Mouse (Mus musculus) liver, embryonic 14.5 days (tissue): Measurements from ENCODE around the gene Ext2. TPM values are rescaled to one million over a fixed set of nuclear protein-coding genes. Genes with fewer than 3 reads are reported as not detected.

Source experiments
- ATAC-seq: fragments of 200-750 bp; cut with Nextera tagmentation; 2 replicates; pipeline ENCODE4 v1.8.0; 2017; ENCODE audit warnings: moderate number of reproducible peaks, mild to moderate bottlenecking, moderate library complexity; ENCODE audit not compliant: insufficient read depth
- DNase-seq, 3 experiments: peaks; one replicate each; pipeline ENCODE4 v3.0.0-alpha.2; 2012 to 2013; ENCODE audit warnings: low read depth in 3 of 3, low spot score in 3 of 3
- H3K27ac ChIP-seq: fragments of 300-500 bp; sonication (generic); 2 replicates; pipeline ENCODE4 v1.5.1; 2014; ENCODE audit warnings: moderate library complexity, mild to moderate bottlenecking, control low read depth, inconsistent platforms
- H3K27me3 ChIP-seq: fragments of 300-500 bp; sonication (generic); 2 replicates; pipeline ENCODE4 v1.6.1; 2014; ENCODE audit warnings: mild to moderate bottlenecking, low read length, moderate library complexity; ENCODE audit not compliant: control insufficient read depth, insufficient read depth
- H3K36me3 ChIP-seq: fragments of 300-500 bp; sonication (generic); replicated peaks from 2 replicates; pipeline ENCODE4 v1.6.1; 2014; ENCODE audit warnings: low read depth; ENCODE audit not compliant: control insufficient read depth, insufficient read depth
- H3K4me1 ChIP-seq, 2 experiments: fragments of 200-500 bp in 1 of 2; fragments of 300-500 bp in 1 of 2; sonication (generic) in 1 of 2; replicated peaks; 2 replicates each; pipeline ENCODE4 v1.6.1; 2012 to 2014; ENCODE audit warnings: antibody characterized with exemption in 1 of 2, inconsistent platforms in 1 of 2, low read length in 1 of 2; ENCODE audit not compliant: control insufficient read depth in 2 of 2, insufficient read depth in 2 of 2
- H3K4me2 ChIP-seq: fragments of 300-500 bp; sonication (generic); 2 replicates; pipeline ENCODE4 v1.6.1; 2014; ENCODE audit warnings: low read depth, mild to moderate bottlenecking, control low read depth, moderate library complexity
- H3K4me3 ChIP-seq, 2 experiments: fragments of 200-500 bp in 1 of 2; fragments of 300-500 bp in 1 of 2; sonication (generic) in 1 of 2; 2 replicates each; pipeline ENCODE4 v1.5.1; 2012 to 2014; ENCODE audit warnings: low read depth in 2 of 2, low read length in 2 of 2, mild to moderate bottlenecking in 2 of 2, control low read depth in 1 of 2, inconsistent platforms in 1 of 2, moderate library complexity in 1 of 2; ENCODE audit not compliant: insufficient read depth in 1 of 2
- H3K9ac ChIP-seq: fragments of 300-500 bp; sonication (generic); replicated peaks from 2 replicates; pipeline ENCODE4 v1.6.1; 2014; ENCODE audit warnings: mild to moderate bottlenecking, control low read depth, moderate library complexity
- H3K9me3 ChIP-seq: fragments of 300-500 bp; sonication (generic); 2 replicates; pipeline ENCODE4 v1.6.1; 2016; ENCODE audit warnings: low read length, mixed read lengths; ENCODE audit not compliant: control insufficient read depth
- CTCF ChIP-seq: IDR thresholded peaks from 2 replicates; pipeline ENCODE4 v1.5.1; 2016; ENCODE audit warnings: antibody characterized with exemption, low read depth, control low read depth
- EP300 ChIP-seq: IDR thresholded peaks from 2 replicates; pipeline ENCODE4 v1.6.1; 2016; ENCODE audit warnings: antibody characterized with exemption, low read depth
- WGBS: fragments of 180-500 bp; shearing (Covaris S2); extraction: QIAGEN DNeasy Blood & Tissue Kit; methylation state at CpG from one replicate; pipeline ENCODE4 v1.1.7; 2014; ENCODE audit not compliant: insufficient replicate concordance; 5-methylcytosine and 5-hydroxymethylcytosine counted together
- polyA plus RNA-seq, 2 experiments: library from polyadenylated mRNA; depleted of rRNA in 1 of 2; stranded (reverse) in 1 of 2; unstranded in 1 of 2; fragments of >200 nt; fragmentation: Nextera tagmentation in 1 of 2; extraction: Ambion mirVana in 1 of 2; gene quantifications; 2 replicates each; pipeline versions ENCODE4 v1.2.1 to v1.2.3; 2012 to 2014

Ext2 gene
- polyA plus RNA-seq, 2 experiments = 10.9 to 22.1 TPM

- Histone ChIP-seq H3K9ac (no peak overlapping the region), H3K27ac (no peak overlapping the region), H3K4me1 (no peaks in the 10 kb centered on the region), H3K27me3 (no peaks in the 10 kb centered on the region), H3K9me3 (no peaks in the 10 kb centered on the region), H3K4me2 (no peak overlapping the region), H3K36me3 (no peaks in the 10 kb centered on the region), H3K4me3 (no peak overlapping the region)
- WGBS = 61% methylated on average over 4 of the region's 4 CpGs
- DNase-seq (no peak), ATAC-seq (no peak)
- TF ChIP-seq EP300 (no peak), CTCF (no peak)
These were observed 118.2 kb downstream of the Ext2 start for GRCm38 (mm10) chr2:93704195-93704594.

DNA sequence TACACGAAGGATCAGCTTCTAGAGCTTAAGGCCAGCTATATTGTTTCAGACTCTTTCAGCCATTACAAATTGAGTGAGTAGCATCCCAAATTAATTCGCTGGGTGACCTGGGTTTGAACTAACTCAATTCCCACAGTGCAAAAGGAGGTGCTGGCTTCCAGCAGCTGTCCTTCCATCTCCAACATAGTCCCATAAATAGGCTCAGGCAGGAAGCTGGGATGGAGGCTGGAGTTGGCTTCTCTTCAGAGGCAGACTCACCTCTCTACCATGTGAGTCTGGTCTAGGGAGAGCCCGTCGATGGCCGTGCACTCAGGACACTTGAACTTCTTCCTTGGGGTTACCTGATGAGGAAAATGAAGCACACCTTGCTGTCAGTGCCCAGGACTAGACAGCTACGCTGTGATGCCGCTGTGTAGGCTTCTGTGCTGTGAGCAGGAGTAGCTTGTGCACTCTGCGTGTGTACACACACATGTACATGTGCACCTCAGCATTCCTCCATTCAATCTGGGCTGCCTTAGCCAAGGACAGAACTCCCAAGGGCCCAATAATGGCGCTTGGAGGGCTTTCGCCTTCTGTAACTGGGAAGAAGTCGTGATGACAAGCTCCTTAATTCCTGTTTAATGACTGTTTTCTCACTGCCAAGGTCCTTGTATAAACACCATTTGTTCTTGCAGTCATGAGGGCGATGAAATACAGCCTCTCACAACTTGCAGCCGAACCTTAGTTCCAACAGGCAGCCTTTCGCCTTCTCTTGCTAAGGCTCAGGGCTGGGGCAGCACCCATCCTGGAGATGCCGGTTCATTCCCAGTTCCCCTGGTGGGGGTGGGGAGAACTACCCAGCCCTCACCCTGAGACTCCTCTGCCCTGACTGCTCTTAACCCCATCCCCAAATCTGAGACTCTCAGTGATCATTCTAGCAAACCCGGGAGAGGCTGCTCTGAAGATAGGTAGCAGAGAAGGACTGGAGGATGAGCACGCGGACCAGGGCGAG lies 119.1 kb downstream of the Ext2 start:
- 79% methylated on average over 19 of the region's 19 CpGs for WGBS
- no peak for ATAC-seq

GRCm38 (mm10) chr2:93699346-93699745 lies 123.0 kb downstream of the Ext2 start:
- H3K9ac ChIP-seq = no peak overlapping the region
- H3K4me1 ChIP-seq = peaks cover 0 to 5% of the 10 kb centered on the region in 2 experiments; a peak in 2 of 4 replicates
- no peaks in the 10 kb centered on the region for H3K27me3 ChIP-seq
- H3K27ac ChIP-seq = no peak overlapping the region
- no peaks in the 10 kb centered on the region for H3K36me3 ChIP-seq
- no peaks in the 10 kb centered on the region for H3K9me3 ChIP-seq
- ATAC-seq = no peak
- WGBS = 66% methylated on average over 2 of the region's 2 CpGs
- TF ChIP-seq EP300 (no peak), CTCF (no peak)
- no peak for DNase-seq
- no peak overlapping the region for H3K4me2 ChIP-seq
- no peak overlapping the region for H3K4me3 ChIP-seq

More for the DNA sequence above, 119.1 kb downstream of the Ext2 start:
- no peak for DNase-seq
- no peaks in the 10 kb centered on the region for H3K27me3 ChIP-seq
- H3K4me3 ChIP-seq = no peak overlapping the region
- H3K27ac ChIP-seq = no peak overlapping the region
- no peak overlapping the region for H3K9ac ChIP-seq
- no peak for TF ChIP-seq EP300
- no peak for TF ChIP-seq CTCF
- H3K4me2 ChIP-seq = no peak overlapping the region
- H3K4me1 ChIP-seq = no peaks in the 10 kb centered on the region
- no peaks in the 10 kb centered on the region for H3K9me3 ChIP-seq
- no peaks in the 10 kb centered on the region for H3K36me3 ChIP-seq

GRCm38 (mm10) chr2:93696181-93696641 lies 126.2 kb downstream of the Ext2 start:
- Histone ChIP-seq H3K4me1 (peaks cover 0 to 5% of the 10 kb centered on the region in 2 experiments; a peak in 2 of 4 replicates), H3K36me3 (no peaks in the 10 kb centered on the region), H3K4me2 (no peak overlapping the region), H3K9me3 (no peaks in the 10 kb centered on the region), H3K27ac (no peak overlapping the region), H3K4me3 (no peak overlapping the region), H3K27me3 (no peaks in the 10 kb centered on the region), H3K9ac (no peak overlapping the region)
- TF ChIP-seq EP300 = no peak
- no peak for TF ChIP-seq CTCF
- ATAC-seq (no peak), DNase-seq (no peak)
- 39% methylated on average over 10 of the region's 10 CpGs for WGBS

GRCm38 (mm10) chr2:93693101-93693500 lies 129.3 kb downstream of the Ext2 start:
- WGBS = 58% methylated on average over 4 of the region's 4 CpGs
- no peak overlapping the region for H3K27ac ChIP-seq
- no peak overlapping the region for H3K9ac ChIP-seq
- no peak overlapping the region for H3K4me3 ChIP-seq
- ATAC-seq = no peak
- no peak for DNase-seq
- H3K4me1 ChIP-seq = peaks cover 0 to 5% of the 10 kb centered on the region in 2 experiments; a peak in 2 of 4 replicates
- TF ChIP-seq EP300 = no peak
- TF ChIP-seq CTCF = no peak
- no peaks in the 10 kb centered on the region for H3K36me3 ChIP-seq
- no peaks in the 10 kb centered on the region for H3K9me3 ChIP-seq
- no peaks in the 10 kb centered on the region for H3K27me3 ChIP-seq
- no peak overlapping the region for H3K4me2 ChIP-seq
